Mouse (Mus musculus) liver, adult 2 months (tissue): ENCODE results near the gene Osbp2. TPM values are rescaled to one million over a fixed set of nuclear protein-coding genes. Genes with fewer than 3 reads are reported as not detected.
A peak's percentile ranks its signal among the peaks of the same experiment; 100 is the strongest.

Experiments
- DNase-seq: peaks from one replicate; pipeline ENCODE4 v3.0.0-alpha.2; 2011; ENCODE audit warnings: low read depth, low spot score; ENCODE audit errors: extremely low read depth
- H3K27ac ChIP-seq: fragments of 200-500 bp; replicated peaks from 2 replicates; pipeline ENCODE4 v1.5.1; 2012; ENCODE audit warnings: low read depth, mild to moderate bottlenecking, control low read depth, inconsistent platforms, low read length; ENCODE audit not compliant: insufficient read depth
- H3K27me3 ChIP-seq: fragments of 200-500 bp; 2 replicates; pipeline ENCODE4 v1.6.1; 2012; ENCODE audit warnings: mild to moderate bottlenecking, moderate library complexity, low read length, inconsistent platforms; ENCODE audit not compliant: control insufficient read depth, insufficient read depth
- H3K36me3 ChIP-seq: fragments of 200-500 bp; 2 replicates; pipeline ENCODE4 v1.6.1; 2012; ENCODE audit warnings: low read length, inconsistent platforms; ENCODE audit not compliant: control insufficient read depth, insufficient read depth
- H3K4me1 ChIP-seq: fragments of 200-500 bp; 2 replicates; pipeline ENCODE4 v1.6.1; 2011; ENCODE audit warnings: low read length; ENCODE audit not compliant: control insufficient read depth, insufficient read depth
- H3K4me3 ChIP-seq: fragments of 200-500 bp; 2 replicates; pipeline ENCODE4 v1.5.1; 2011; ENCODE audit warnings: low read depth, mild to moderate bottlenecking, control low read depth, low read length, moderate library complexity; ENCODE audit not compliant: insufficient read depth
- H3K79me2 ChIP-seq: fragments of 200-500 bp; 2 replicates; pipeline ENCODE4 v1.6.1; 2012; ENCODE audit warnings: inconsistent platforms, mild to moderate bottlenecking, low read length, moderate library complexity; ENCODE audit not compliant: control insufficient read depth, insufficient read depth
- H3K9ac ChIP-seq: fragments of 200-500 bp; 2 replicates; pipeline ENCODE4 v1.6.1; 2012; ENCODE audit warnings: low read depth, mild to moderate bottlenecking, control low read depth, inconsistent platforms, low read length
- CTCF ChIP-seq: fragments of 200-500 bp; IDR thresholded peaks from 2 replicates; pipeline ENCODE4 v1.5.1; 2011; ENCODE audit warnings: low read depth, low read length, control low read depth
- POLR2A ChIP-seq: fragments of 200-500 bp; IDR thresholded peaks from 2 replicates; pipeline ENCODE4 v1.6.1; 2011; ENCODE audit warnings: low read length, control low read depth; ENCODE audit not compliant: insufficient read depth; ENCODE audit errors: extremely low read depth
- WGBS: fragments of 180-500 bp; shearing (Covaris S2); methylation state at CpG from one replicate; pipeline ENCODE4 v1.1.7; 2018; 5-methylcytosine and 5-hydroxymethylcytosine counted together
- polyA plus RNA-seq: library from polyadenylated mRNA; depleted of rRNA; stranded (reverse); fragments of >200 nt; gene quantifications from 2 replicates; pipeline ENCODE4 v1.2.3, GENCODE M21; 2012
- total RNA-seq: library from RNA; depleted of rRNA; stranded (reverse); fragments of >200 nt; gene quantifications from 2 replicates; pipeline ENCODE4 v1.2.3, GENCODE M21; 2014

Gene Osbp2
- total and polyA plus RNA-seq, 2 experiments, result 0.70 to 1.1 TPM

DNA sequence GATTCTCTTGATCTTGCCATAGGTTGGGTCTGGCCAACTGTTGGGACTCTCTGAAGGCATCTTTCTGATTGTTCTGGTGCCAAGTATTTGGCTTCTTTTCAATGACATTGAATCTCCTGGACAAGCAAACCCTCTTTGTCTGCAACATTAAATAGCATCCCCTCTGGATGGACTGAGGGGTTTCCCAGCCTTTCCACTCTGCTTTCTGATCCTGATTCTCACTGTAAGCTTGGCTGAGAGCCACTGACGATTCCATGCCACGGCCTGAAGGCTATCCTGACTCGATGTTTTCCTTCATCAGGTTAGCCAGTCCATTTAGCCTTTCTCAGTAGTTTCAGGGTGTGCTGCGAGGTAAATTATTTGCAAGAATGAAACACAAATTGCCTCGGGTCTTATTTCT is 34.0 kb downstream of the Osbp2 start:
- Histone ChIP-seq H3K9ac (no peak overlapping the region), H3K36me3 (no peaks in the 10 kb centered on the region), H3K27me3 (no peaks in the 10 kb centered on the region), H3K27ac (no peak overlapping the region), H3K4me1 (no peaks in the 10 kb centered on the region), H3K4me3 (no peak overlapping the region), H3K79me2 (no peaks in the 10 kb centered on the region)
- no peak for DNase-seq
- TF ChIP-seq CTCF (no peak), POLR2A (no peak)
- 87% methylated on average over 5 of the region's 5 CpGs for WGBS

DNA sequence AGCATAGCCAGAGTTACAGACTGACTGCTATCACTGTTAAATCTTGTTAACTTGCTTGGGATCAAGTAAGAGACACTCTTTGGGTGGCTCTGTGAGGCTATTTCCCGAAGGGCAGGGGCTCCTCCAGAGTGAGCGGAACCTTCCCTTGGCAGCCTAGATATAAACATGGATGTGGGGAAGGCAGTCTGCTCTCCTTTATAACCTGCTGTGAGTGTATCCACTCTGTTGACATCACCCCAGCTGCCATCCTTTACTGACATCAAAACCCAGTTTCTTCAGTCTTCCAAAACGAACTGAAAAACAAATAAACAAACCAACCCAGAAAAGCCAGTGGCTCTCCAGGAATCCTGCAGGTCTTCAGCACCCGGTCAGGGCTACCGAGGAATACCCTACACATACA is 39.6 kb downstream of the Osbp2 start:
- Histone ChIP-seq H3K27me3 (no peaks in the 10 kb centered on the region), H3K9ac (no peak overlapping the region), H3K36me3 (no peaks in the 10 kb centered on the region), H3K27ac (no peak overlapping the region), H3K4me3 (no peak overlapping the region), H3K4me1 (no peaks in the 10 kb centered on the region), H3K79me2 (no peaks in the 10 kb centered on the region)
- no peak for DNase-seq
- no peak for TF ChIP-seq POLR2A
- TF ChIP-seq CTCF, result no peak
- 69% methylated on average over 5 of the region's 5 CpGs for WGBS

DNA sequence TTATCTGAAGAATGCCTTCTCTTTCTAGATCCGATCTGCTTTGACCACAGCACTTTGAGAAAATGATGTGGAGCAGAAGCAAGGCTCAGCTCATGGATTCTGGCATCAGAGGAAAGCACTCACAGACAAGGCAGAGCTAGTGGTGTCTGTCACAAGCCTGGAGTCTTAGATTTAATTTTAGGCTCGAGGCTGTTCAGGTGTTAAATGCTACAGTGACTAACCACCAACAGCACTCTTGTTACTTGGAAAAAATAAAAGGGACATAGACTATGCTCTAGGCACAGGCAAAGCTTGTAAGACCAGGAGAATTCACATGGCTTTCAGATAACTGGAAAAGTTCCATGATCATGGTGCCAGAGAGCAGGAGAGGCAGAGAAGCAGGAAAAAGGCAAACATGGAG is 40.3 kb downstream of the Osbp2 start:
- H3K9ac ChIP-seq, result no peak overlapping the region
- no peak for DNase-seq
- no peaks in the 10 kb centered on the region for H3K36me3 ChIP-seq
- no peaks in the 10 kb centered on the region for H3K27me3 ChIP-seq
- WGBS, result 49% methylated on average over 2 of the region's 2 CpGs
- H3K4me3 ChIP-seq, result no peak overlapping the region
- no peak overlapping the region for H3K27ac ChIP-seq
- TF ChIP-seq POLR2A, result no peak
- TF ChIP-seq CTCF, result no peak
- no peaks in the 10 kb centered on the region for H3K4me1 ChIP-seq
- no peaks in the 10 kb centered on the region for H3K79me2 ChIP-seq

DNA sequence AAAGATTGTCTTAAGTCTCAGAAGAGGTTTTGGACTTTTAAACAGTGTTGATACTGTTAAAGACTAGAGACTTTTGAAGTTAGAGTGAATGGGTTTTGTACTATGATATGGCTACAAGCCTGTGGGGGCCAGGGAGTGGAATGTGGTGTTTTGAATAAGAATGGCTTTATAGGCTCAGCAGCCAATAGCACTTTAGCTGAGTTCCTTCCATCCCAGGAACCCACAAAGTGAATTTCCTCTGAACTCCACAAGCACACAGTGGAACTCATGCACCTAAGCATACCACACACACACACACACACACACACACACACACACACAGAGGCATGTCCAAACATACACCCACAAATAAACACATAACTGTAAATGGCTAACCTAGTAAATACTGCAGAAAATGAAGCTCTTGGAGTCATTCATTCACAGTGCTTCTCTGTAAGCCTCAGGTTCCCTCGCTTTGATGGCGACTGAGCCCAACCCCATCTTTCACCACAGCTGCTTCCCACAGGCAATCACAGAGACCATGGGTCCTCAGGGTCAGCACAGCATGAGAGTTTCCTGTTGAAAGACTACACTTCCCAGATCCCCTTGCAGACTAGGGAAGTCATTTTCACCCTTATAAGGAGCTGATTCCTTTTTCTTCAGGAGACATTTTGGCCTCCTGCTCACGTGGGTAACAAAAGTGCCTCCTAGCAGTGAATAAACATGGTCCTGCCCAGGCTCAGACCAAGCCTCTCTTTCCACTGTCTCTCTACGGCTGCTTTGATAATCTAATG is 45.5 kb downstream of the Osbp2 start:
- TF ChIP-seq POLR2A (no peak), CTCF (no peak)

DNA sequence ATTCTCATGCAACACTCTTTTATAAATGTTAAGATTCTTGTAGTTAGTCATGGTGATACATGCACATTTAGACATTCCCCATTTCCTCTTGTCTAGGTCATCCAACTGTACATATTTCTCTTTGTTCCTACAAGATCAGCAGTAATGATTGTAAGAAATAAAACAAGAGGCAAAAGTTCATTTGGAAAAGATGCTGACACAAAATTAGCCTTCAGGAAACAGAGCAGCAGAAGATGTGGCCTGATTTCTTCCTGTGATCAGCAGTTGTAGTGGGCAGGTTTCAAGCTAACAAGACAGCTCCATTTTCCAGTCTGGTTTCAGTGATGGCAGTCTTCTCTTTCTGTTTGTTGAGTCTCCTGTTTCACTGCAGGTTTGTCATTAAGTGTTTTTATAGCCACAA is 47.8 kb downstream of the Osbp2 start:
- Histone ChIP-seq H3K79me2 (no peaks in the 10 kb centered on the region), H3K4me3 (no peak overlapping the region), H3K27me3 (no peaks in the 10 kb centered on the region), H3K27ac (no peak overlapping the region), H3K36me3 (no peaks in the 10 kb centered on the region), H3K9ac (no peak overlapping the region), H3K4me1 (peaks cover 5% of the 10 kb centered on the region; the same call in 1 of the 2 replicates)
- DNase-seq, result no peak
- no peak for TF ChIP-seq POLR2A
- TF ChIP-seq CTCF, result no peak

More for the DNA sequence above, 45.5 kb downstream of the Osbp2 start:
- Histone ChIP-seq H3K9ac (no peak overlapping the region), H3K4me1 (peaks cover 3% of the 10 kb centered on the region; the same call in 1 of the 2 replicates), H3K79me2 (no peaks in the 10 kb centered on the region), H3K27ac (no peak overlapping the region), H3K27me3 (no peaks in the 10 kb centered on the region), H3K36me3 (no peaks in the 10 kb centered on the region), H3K4me3 (no peak overlapping the region)
- DNase-seq, result no peak
- 55% methylated on average over 4 of the region's 4 CpGs for WGBS

DNA sequence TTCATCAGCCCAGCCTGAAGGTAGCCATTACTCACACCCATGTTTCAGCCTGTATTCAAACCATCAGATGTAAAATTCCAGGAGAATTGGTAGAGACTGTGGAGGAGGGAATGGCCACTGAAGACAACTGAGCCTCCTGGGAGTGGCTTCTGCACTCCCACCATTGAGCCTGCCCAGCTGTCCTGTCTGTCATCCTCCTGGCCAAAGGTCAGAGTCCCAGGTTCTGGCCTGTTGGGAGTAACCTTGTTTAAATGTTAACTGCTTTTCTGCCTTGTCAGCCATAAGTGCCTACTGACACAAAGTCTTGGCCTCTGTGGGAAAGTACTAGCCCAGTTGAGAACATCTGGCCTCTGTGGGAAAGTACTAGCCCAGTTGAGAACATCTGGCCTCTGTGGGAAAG is 50.4 kb downstream of the Osbp2 start:
- H3K9ac ChIP-seq, result no peak overlapping the region
- no peak overlapping the region for H3K4me3 ChIP-seq
- no peaks in the 10 kb centered on the region for H3K27me3 ChIP-seq
- H3K27ac ChIP-seq, result no peak overlapping the region
- DNase-seq, result peak; percentile 87
- peaks cover 5% of the 10 kb centered on the region; the same call in 1 of the 2 replicates for H3K4me1 ChIP-seq
- H3K79me2 ChIP-seq, result no peaks in the 10 kb centered on the region
- no peaks in the 10 kb centered on the region for H3K36me3 ChIP-seq
- TF ChIP-seq POLR2A (no peak), CTCF (no peak)
